Mouse (Mus musculus): ENCODE results near the gene 2310011J03Rik. TPM values are rescaled to one million over a fixed set of nuclear protein-coding genes. Genes with fewer than 3 reads are reported as not detected.

2310011J03Rik gene
- polyA plus RNA-seq, 1 experiment from 2014 or later, result 39.7 TPM

DNA sequence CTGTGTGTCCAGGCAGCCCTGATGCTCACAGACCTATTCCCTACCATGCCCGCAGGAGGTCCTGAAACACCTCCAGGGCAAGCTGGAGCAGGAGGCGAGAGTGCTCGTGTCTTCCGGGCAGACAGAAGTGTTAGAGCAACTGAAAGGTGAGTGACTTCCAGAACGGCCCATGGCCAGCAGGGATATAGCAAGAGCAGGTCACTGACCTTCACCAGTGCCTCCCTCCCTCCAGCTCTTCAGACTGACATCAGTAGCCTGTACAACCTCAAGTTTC is 18.3 kb downstream of the 2310011J03Rik start:
- peaks cover 41% of the 10 kb centered on the region for H3K4me1 ChIP-seq (replicated peaks; ENCODE audit: control insufficient read depth, insufficient read depth, low read length)
- no peak for ATAC-seq (replicated peaks; ENCODE audit: low FRiP score)
- no peak overlapping the region for H3K27ac ChIP-seq (ENCODE audit: low read depth, low read length)
- peak overlapping the region; percentile 63 for H3K4me3 ChIP-seq (ENCODE audit: low read depth, low read length)
- peaks cover 5% of the 10 kb centered on the region for H3K27me3 ChIP-seq (ENCODE audit: control insufficient read depth, insufficient read depth, low read length)
- DNase-seq (ENCODE audit: low spot score), result no peak
- peak overlapping the region; percentile 35 for H3K9ac ChIP-seq (ENCODE audit: low read length)
- 64% methylated on average over 5 of the region's 5 CpGs for WGBS
- peak overlapping the region; percentile 74 for H3K4me2 ChIP-seq (ENCODE audit: low read depth, low read length, severe bottlenecking)
- H3K36me3 ChIP-seq (ENCODE audit: control insufficient read depth, insufficient read depth, low read length), result peaks cover 9% of the 10 kb centered on the region; the same call in 1 of the 2 replicates
- no peaks in the 10 kb centered on the region for H3K9me3 ChIP-seq (ENCODE audit: control insufficient read depth, low read length)

DNA sequence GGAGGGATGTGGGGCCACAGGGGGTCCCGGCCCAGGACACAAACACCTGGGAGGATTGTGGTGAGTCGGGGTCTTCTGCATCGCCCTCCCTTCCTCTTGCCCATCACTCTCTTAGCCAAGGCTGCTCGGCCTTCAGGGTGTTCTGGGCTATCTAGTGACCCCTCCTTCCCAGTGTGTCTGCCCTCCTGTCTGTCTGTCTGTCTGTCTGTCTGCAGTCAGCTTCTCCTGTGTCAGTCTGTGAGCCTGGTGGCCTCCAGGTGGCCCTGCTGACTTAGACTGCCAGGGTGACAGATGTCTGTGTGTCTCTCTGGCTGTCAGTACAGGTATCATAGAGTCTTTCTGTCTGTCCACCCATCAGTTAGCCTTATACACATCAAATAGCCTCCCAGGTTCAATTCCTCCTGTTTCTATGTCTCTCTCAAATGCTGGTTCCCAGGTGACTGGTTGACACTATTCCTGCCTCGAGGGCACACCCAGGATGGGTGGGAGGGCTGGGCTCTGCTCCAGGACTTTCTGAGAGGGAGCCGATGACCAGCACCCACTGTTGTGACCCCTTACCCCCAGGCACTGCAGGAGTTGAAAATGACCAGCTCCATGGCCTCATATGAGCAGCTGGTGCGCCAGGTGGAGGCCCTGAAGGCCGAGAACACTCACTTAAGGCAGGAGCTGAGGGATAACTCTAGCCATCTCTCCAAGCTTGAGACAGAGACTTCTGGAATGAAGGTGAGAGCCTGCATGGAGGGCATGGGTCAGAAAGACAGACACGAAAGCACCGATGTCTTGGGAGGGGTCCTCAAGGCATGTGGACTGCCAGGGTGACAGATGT is 18.9 kb downstream of the 2310011J03Rik start:
- H3K4me1 ChIP-seq (replicated peaks; ENCODE audit: control insufficient read depth, insufficient read depth, low read length), result peaks cover 47% of the 10 kb centered on the region
- peak overlapping the region; percentile 74 for H3K4me2 ChIP-seq (ENCODE audit: low read depth, low read length, severe bottlenecking)
- peak overlapping the region; percentile 57 for H3K27ac ChIP-seq (ENCODE audit: low read depth, low read length)
- H3K9ac ChIP-seq (ENCODE audit: low read length), result peak overlapping the region; percentile 68
- peaks cover 5% of the 10 kb centered on the region for H3K27me3 ChIP-seq (ENCODE audit: control insufficient read depth, insufficient read depth, low read length)
- peaks cover 9% of the 10 kb centered on the region; the same call in 1 of the 2 replicates for H3K36me3 ChIP-seq (ENCODE audit: control insufficient read depth, insufficient read depth, low read length)
- WGBS, result 75% methylated on average over 10 of the region's 10 CpGs
- no peaks in the 10 kb centered on the region for H3K9me3 ChIP-seq (ENCODE audit: control insufficient read depth, low read length)
- ATAC-seq (replicated peaks; ENCODE audit: low FRiP score) (no peak), DNase-seq (ENCODE audit: low spot score) (no peak)
- H3K4me3 ChIP-seq (ENCODE audit: low read depth, low read length), result peak overlapping the region; percentile 63

DNA sequence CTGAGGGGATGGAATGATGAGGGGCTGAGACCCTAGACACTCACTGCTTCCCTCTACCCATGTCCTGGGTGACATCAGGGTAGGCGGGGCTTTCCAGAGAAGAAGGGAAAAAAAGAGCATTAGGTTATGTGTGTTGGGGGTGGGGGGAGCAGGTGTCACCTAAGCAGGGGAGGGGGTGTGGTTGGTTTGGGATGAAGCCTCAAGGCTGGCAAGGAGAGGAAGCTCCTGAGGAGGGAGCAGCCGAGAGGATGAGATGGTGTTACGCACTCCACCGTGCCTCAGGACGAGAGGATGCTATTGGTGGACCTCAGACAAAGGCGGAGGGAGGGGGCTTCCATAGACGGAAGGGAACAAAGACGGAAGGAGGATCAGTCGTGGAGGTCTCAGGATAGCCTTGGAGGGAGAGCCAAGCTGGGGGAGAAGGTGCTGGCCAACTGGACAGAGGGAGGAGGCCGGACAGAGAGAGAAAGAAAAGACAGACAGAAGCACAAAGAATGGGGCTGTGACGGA is 19.6 kb downstream of the 2310011J03Rik start:
- H3K9ac ChIP-seq (ENCODE audit: low read length), result peak overlapping the region; percentile 68
- H3K4me3 ChIP-seq (ENCODE audit: low read depth, low read length), result peak overlapping the region; percentile 63
- H3K4me1 ChIP-seq (replicated peaks; ENCODE audit: control insufficient read depth, insufficient read depth, low read length), result peaks cover 49% of the 10 kb centered on the region
- ATAC-seq (replicated peaks; ENCODE audit: low FRiP score), result peak; percentile 69
- H3K4me2 ChIP-seq (ENCODE audit: low read depth, low read length, severe bottlenecking), result peak overlapping the region; percentile 74
- DNase-seq (ENCODE audit: low spot score), result peak; percentile 78
- WGBS, result 7% methylated on average over 11 of the region's 11 CpGs
- peaks cover 6% of the 10 kb centered on the region; the same call in 1 of the 2 replicates for H3K36me3 ChIP-seq (ENCODE audit: control insufficient read depth, insufficient read depth, low read length)
- no peaks in the 10 kb centered on the region for H3K9me3 ChIP-seq (ENCODE audit: control insufficient read depth, low read length)
- peak overlapping the region; percentile 57 for H3K27ac ChIP-seq (ENCODE audit: low read depth, low read length)
- H3K27me3 ChIP-seq (ENCODE audit: control insufficient read depth, insufficient read depth, low read length), result peaks cover 5% of the 10 kb centered on the region

DNA sequence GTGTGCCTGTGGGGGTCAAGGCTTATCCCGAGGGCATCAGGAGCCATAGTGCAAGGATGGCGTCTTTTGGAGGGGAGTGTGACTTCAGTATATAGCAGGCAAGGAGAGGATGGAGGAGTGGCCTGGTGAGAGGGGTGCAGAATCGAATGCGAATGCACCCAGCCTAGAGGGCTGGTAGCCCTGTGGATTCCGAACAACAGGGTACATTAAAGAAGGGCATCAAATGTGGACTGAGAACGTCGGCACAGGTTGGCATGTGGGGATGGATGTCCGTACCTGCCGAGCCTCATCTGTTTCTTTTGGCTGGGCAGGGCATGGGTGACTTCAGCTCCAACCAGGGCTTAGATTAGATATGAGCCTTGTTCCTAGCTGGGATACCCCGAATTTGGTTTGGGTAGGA is 20.5 kb downstream of the 2310011J03Rik start:
- H3K27ac ChIP-seq (ENCODE audit: low read depth, low read length), result peak overlapping the region; percentile 88; the same call in 1 of the 2 replicates
- no peaks in the 10 kb centered on the region for H3K9me3 ChIP-seq (ENCODE audit: control insufficient read depth, low read length)
- H3K27me3 ChIP-seq (ENCODE audit: control insufficient read depth, insufficient read depth, low read length), result peaks cover 5% of the 10 kb centered on the region
- H3K9ac ChIP-seq (ENCODE audit: low read length), result peak overlapping the region; percentile 95
- 45% methylated on average over 10 of the region's 10 CpGs for WGBS
- peaks cover 3% of the 10 kb centered on the region; the same call in 1 of the 2 replicates for H3K36me3 ChIP-seq (ENCODE audit: control insufficient read depth, insufficient read depth, low read length)
- peaks cover 53% of the 10 kb centered on the region for H3K4me1 ChIP-seq (replicated peaks; ENCODE audit: control insufficient read depth, insufficient read depth, low read length)
- DNase-seq (ENCODE audit: low spot score) (no peak), ATAC-seq (replicated peaks; ENCODE audit: low FRiP score) (no peak)
- peak overlapping the region; percentile 74 for H3K4me2 ChIP-seq (ENCODE audit: low read depth, low read length, severe bottlenecking)
- H3K4me3 ChIP-seq (ENCODE audit: low read depth, low read length), result peak overlapping the region; percentile 63

DNA sequence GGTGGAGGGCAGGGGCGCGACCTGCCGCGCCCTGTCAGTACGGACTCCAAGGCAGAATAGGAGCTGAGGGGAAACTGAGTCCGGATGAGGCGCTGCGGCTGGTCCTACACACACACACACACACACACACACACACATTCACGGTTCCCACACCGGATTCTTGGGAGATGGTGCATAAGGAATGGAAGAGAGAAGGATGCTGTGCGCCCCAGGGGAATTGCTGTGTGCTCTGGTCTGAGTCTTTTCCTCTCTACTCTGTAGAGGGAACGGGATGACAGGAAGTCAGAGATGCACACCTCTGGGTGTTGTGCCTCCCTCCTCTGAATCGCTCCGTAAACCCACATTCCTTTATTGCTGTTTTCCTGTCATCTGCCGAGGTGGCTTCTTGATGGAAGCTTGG is 21.0 kb downstream of the 2310011J03Rik start:
- peaks cover 8% of the 10 kb centered on the region for H3K36me3 ChIP-seq (ENCODE audit: control insufficient read depth, insufficient read depth, low read length)
- H3K9ac ChIP-seq (ENCODE audit: low read length), result peak overlapping the region; percentile 95
- DNase-seq (ENCODE audit: low spot score) (no peak), ATAC-seq (replicated peaks; ENCODE audit: low FRiP score) (no peak)
- peaks cover 53% of the 10 kb centered on the region for H3K4me1 ChIP-seq (replicated peaks; ENCODE audit: control insufficient read depth, insufficient read depth, low read length)
- H3K4me2 ChIP-seq (ENCODE audit: low read depth, low read length, severe bottlenecking), result peak overlapping the region; percentile 74
- peaks cover 5% of the 10 kb centered on the region for H3K27me3 ChIP-seq (ENCODE audit: control insufficient read depth, insufficient read depth, low read length)
- WGBS, result 5% methylated on average over 15 of the region's 15 CpGs
- H3K4me3 ChIP-seq (ENCODE audit: low read depth, low read length), result peak overlapping the region; percentile 63
- no peaks in the 10 kb centered on the region for H3K9me3 ChIP-seq (ENCODE audit: control insufficient read depth, low read length)
- peak overlapping the region; percentile 88 for H3K27ac ChIP-seq (ENCODE audit: low read depth, low read length)

DNA sequence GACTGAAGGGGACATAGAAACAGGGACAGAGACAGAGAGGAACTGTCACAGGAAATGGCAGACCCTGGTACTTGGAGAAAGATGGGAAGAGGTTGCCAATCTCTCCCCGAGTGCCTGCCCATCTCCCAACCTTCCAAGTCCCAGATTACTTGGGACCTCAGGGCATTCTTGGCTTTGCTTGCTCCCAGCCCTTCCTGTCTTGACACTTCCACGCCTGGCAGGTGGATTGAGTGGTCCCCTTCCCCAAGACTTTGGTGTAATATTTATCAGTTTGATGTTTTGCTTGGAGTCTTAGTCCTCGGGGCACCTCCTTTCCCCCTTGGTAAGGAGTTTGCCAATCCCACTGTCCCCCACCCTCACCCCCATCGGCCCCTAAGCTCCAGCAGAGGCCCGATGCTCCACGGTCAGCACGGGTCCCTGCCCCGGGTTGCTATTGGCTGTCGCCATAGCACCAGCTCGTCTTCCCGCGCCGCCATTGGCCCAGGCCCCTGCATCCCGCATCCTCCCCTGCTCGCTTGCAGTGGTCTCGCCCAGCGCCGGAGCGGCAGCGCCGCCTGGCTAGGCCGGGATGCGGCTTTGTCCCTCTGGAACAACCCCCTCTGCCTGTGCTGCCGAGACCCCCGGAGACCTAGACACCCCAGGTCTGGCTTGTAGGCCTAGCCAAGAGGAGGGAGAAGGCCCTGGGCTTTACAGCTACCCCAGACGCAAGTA is 21.6 kb downstream of the 2310011J03Rik start:
- H3K9ac ChIP-seq (ENCODE audit: low read length), result peak overlapping the region; percentile 95
- H3K4me2 ChIP-seq (ENCODE audit: low read depth, low read length, severe bottlenecking), result peak overlapping the region; percentile 74
- WGBS, result 4% methylated on average over 26 of the region's 26 CpGs
- peaks cover 14% of the 10 kb centered on the region for H3K36me3 ChIP-seq (ENCODE audit: control insufficient read depth, insufficient read depth, low read length)
- peaks cover 5% of the 10 kb centered on the region for H3K27me3 ChIP-seq (ENCODE audit: control insufficient read depth, insufficient read depth, low read length)
- peak overlapping the region; percentile 63 for H3K4me3 ChIP-seq (ENCODE audit: low read depth, low read length)
- DNase-seq (ENCODE audit: low spot score), result peak; percentile 95
- H3K27ac ChIP-seq (ENCODE audit: low read depth, low read length), result peak overlapping the region; percentile 88
- peaks cover 53% of the 10 kb centered on the region for H3K4me1 ChIP-seq (replicated peaks; ENCODE audit: control insufficient read depth, insufficient read depth, low read length)
- ATAC-seq (replicated peaks; ENCODE audit: low FRiP score), result peak; percentile 86
- H3K9me3 ChIP-seq (ENCODE audit: control insufficient read depth, low read length), result no peaks in the 10 kb centered on the region

DNA sequence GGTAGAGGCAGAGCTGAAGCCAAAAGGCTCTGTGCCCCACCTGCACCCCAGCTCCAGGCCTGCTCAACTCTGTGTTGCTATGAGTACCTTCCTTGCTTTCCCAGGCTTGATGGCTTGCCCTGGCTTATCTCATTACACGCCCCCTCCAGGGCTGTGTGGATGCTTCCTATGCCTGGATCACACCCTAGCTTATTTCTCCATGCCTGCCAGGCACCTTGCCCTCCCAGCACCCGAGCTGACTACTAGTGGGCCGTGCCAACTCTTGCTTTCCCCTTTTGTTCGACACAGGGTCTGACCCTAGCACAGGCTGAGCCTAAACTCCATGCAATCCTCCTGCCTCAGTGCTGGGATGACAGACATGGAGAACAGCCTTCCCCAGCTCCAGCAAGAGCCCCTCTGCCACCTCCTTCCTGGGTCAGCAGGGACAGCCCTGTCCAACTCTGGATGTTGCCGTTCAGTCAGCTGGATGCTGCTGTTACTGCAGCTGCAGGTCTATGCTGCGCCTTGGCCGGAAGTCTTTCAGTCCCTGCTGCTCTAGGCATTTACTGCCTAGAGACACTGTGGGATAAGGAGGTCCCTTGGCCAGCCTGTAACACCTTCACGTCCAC is 22.7 kb downstream of the 2310011J03Rik start:
- 79% methylated on average over 8 of the region's 8 CpGs for WGBS
- no peak for DNase-seq (ENCODE audit: low spot score)
- Histone ChIP-seq H3K36me3 (ENCODE audit: control insufficient read depth, insufficient read depth, low read length) (peaks cover 14% of the 10 kb centered on the region), H3K9ac (ENCODE audit: low read length) (peak overlapping the region; percentile 21), H3K4me1 (replicated peaks; ENCODE audit: control insufficient read depth, insufficient read depth, low read length) (peaks cover 56% of the 10 kb centered on the region), H3K27me3 (ENCODE audit: control insufficient read depth, insufficient read depth, low read length) (peaks cover 5% of the 10 kb centered on the region), H3K9me3 (ENCODE audit: control insufficient read depth, low read length) (no peaks in the 10 kb centered on the region), H3K4me2 (ENCODE audit: low read depth, low read length, severe bottlenecking) (no peak overlapping the region), H3K27ac (ENCODE audit: low read depth, low read length) (no peak overlapping the region), H3K4me3 (ENCODE audit: low read depth, low read length) (no peak overlapping the region)
- no peak for ATAC-seq (replicated peaks; ENCODE audit: low FRiP score)

DNA sequence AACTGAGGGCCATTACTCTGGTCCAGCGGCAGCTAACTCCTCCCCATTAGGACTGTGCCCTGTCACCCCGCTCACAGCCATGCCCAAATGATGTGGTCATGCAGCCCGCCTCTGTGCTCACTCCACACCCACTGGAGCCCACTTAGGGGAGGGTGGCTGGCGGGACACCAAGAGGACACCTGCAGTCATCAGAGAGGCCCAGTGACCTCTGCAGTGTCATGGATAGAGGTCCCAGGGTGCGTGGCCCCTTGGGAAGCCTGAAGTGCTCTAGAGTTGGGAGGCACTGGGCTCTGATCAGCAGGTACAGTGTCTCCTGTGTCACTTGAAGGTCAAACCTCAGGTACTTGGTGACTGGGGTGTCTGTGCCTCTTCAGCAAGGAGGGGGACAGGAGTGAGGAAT is 23.5 kb downstream of the 2310011J03Rik start:
- WGBS, result 84% methylated on average over 5 of the region's 5 CpGs
- peak overlapping the region; percentile 78; the same call in 1 of the 2 replicates for H3K27ac ChIP-seq (ENCODE audit: low read depth, low read length)

More for the DNA sequence above, 23.5 kb downstream of the 2310011J03Rik start:
- peak overlapping the region; percentile 54 for H3K9ac ChIP-seq (ENCODE audit: low read length)
- H3K36me3 ChIP-seq (ENCODE audit: control insufficient read depth, insufficient read depth, low read length), result peaks cover 11% of the 10 kb centered on the region
- H3K4me1 ChIP-seq (replicated peaks; ENCODE audit: control insufficient read depth, insufficient read depth, low read length), result peaks cover 49% of the 10 kb centered on the region
- DNase-seq (ENCODE audit: low spot score), result no peak
- H3K4me2 ChIP-seq (ENCODE audit: low read depth, low read length, severe bottlenecking), result peak overlapping the region; percentile 55
- ATAC-seq (replicated peaks; ENCODE audit: low FRiP score), result no peak
- H3K4me3 ChIP-seq (ENCODE audit: low read depth, low read length), result peak overlapping the region; percentile 35; the same call in 1 of the 2 replicates
- no peaks in the 10 kb centered on the region for H3K9me3 ChIP-seq (ENCODE audit: control insufficient read depth, low read length)
- H3K27me3 ChIP-seq (ENCODE audit: control insufficient read depth, insufficient read depth, low read length), result peaks cover 5% of the 10 kb centered on the region
